Mouse (Mus musculus): Measurements from ENCODE around the gene Mrtfb. TPM values are rescaled to one million over a fixed set of nuclear protein-coding genes. Genes with fewer than 3 reads are reported as not detected.

The Mrtfb gene
- total RNA-seq (2021) (10 to 100 TPM; 24.9 to 27.1 TPM), polyA plus RNA-seq (2012; rRNA removed) (8.3 and 10.3 TPM in 2 replicates)
- long read RNA-seq, full-length matches to known transcripts, result 2 of 6 reads
- long read RNA-seq, partial matches to known transcripts, result 2 of 6 reads
- long read RNA-seq, other reads (novel, unspliced or antisense), result 2 of 6 reads

DNA sequence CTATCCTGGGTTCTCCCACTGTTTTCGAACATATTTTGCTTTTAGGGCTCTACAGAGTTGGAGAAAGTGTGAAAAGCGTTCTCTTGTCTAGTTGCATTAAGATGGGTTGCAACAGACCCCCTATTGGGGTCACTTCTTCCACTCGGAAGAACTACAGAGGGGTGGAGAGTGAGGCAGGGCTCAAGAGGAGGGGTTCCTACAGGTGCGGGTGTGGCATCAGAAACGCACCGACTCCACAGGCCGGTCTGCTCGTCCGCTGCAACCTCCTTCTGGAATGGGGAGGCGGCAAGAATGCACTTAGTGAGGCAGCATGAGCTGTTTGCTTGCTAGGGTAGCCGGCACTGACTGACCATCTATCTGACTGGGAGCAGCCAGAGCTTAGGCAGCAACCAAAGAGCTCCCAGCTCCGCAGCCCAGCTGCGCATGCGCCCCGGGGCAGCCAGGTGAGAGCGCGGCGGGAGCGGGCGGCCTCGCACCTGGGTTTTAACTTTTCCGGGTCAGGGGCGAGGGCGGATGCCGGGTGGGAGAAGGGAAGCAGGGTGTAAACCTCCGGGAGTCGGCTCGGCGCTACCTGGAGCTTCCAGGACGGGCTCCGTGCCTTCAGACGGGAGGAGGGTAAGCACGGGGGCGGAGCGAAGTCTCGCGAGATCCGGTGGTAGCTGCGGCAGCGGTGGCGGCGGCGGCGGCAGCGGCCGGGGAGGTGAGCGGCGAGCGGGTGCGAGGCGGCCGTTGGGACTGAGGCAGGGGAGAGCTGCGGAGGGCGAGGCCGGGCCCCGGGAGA, at the start of gene Mrtfb:
TSS of gene Mrtfb (plus strand) at position 627 of the 781 bp plus-strand sequence.
- H3K27me3 ChIP-seq (ENCODE audit: control insufficient read depth, insufficient read depth, low read length), result no peaks in the 10 kb centered on the region
- H3K4me3 ChIP-seq, result peak within 1 kb of the TSS; percentile 83
- DNase-seq, result peak; percentile 94 to 95
- peaks cover 4% of the 10 kb centered on the region; the same call in 1 of the 2 replicates for H3K36me3 ChIP-seq (ENCODE audit: control insufficient read depth, insufficient read depth, low read length)
- H3K27ac ChIP-seq, result peak within 1 kb of the TSS; percentile 89
- H3K79me2 ChIP-seq (replicated peaks; ENCODE audit: control insufficient read depth, insufficient read depth, low read length), result peaks cover 8% of the 10 kb centered on the region; the same call in 1 of the 2 replicates
- WGBS, result 2% methylated on average over 53 of the region's 56 CpGs
- TF ChIP-seq POLR2A (IDR thresholded peaks at IDR 0.05; ENCODE audit: insufficient read depth, low read depth, low read length) (peak; percentile 71), EP300 (IDR thresholded peaks at IDR 0.05; ENCODE audit: insufficient read depth, low read depth, low read length) (0 out of 2 replicates have a peak, but pooled peaks have one; percentile 51), CTCF (IDR thresholded peaks at IDR 0.05) (peak; percentile 52)
- H3K4me1 ChIP-seq (ENCODE audit: control insufficient read depth, insufficient read depth, low read length), result peaks cover 11% of the 10 kb centered on the region
- intact Hi-C loops (cut with DNase I), result loop anchor here (1.0 to 5.0 kb wide), 4 partner anchors 21 to 101 kb away; no protein-coding TSS in a partner anchor
- H3K9ac ChIP-seq (ENCODE audit: low read depth, low read length), result peak within 1 kb of the TSS; percentile 98

DNA sequence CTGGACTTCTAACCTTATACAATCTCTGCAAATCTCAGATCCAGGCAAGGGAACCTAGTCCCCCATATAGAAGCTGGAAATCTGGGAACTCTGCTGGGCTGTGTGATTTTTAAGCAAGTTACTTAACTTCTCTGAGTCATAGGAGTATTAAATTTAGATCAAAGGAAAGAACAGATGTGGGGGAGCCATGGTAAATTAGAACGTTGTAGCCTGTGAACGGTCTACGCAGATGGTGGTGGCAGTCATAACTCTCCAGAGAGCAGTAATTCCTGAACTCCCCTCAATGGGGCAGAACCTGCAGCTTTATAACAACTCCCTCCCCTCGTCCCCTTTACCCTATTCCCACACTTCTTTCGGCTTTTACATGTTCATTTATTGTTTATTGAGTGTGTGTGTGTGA, 48.6 kb upstream of the Mrtfb start:
- no peaks in the 10 kb centered on the region for H3K27me3 ChIP-seq (ENCODE audit: control insufficient read depth, insufficient read depth, low read length)
- no peak overlapping the region for H3K27ac ChIP-seq
- no peak for DNase-seq
- intact Hi-C loops (cut with DNase I), result no loop called here
- no peak overlapping the region for H3K9ac ChIP-seq (ENCODE audit: low read depth, low read length)
- TF ChIP-seq CTCF (IDR thresholded peaks at IDR 0.05) (no peak), EP300 (IDR thresholded peaks at IDR 0.05; ENCODE audit: insufficient read depth, low read depth, low read length) (no peak), POLR2A (IDR thresholded peaks at IDR 0.05; ENCODE audit: insufficient read depth, low read depth, low read length) (no peak)
- WGBS, result 62% methylated on average over 5 of the region's 5 CpGs
- H3K4me1 ChIP-seq (ENCODE audit: control insufficient read depth, insufficient read depth, low read length), result peaks cover 7% of the 10 kb centered on the region
- H3K4me3 ChIP-seq, result no peak overlapping the region
- H3K36me3 ChIP-seq (ENCODE audit: control insufficient read depth, insufficient read depth, low read length), result no peaks in the 10 kb centered on the region; the same call in 1 of the 2 replicates
- H3K79me2 ChIP-seq (replicated peaks; ENCODE audit: control insufficient read depth, insufficient read depth, low read length), result no peaks in the 10 kb centered on the region

DNA sequence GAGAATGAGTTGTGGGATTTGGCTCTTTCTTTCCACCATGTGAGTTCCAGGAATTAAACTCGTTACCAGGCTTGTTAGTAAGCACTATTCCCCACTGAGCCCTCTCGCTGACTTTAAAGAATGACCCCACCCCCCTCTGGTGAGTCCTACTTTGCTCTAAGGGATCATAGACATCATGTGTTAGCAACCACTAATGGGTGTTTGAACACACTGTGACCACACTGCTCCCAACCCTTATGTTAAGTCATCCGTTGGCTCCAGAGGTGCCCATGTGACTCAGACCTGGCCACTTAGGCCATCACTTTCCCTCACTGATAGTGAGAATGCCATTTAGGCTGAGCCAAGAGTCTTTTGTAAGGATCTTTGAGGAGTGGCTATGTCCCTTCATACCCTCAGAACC, 48.2 kb upstream of the Mrtfb start:
- Histone ChIP-seq H3K36me3 (ENCODE audit: control insufficient read depth, insufficient read depth, low read length) (no peaks in the 10 kb centered on the region; the same call in 1 of the 2 replicates), H3K79me2 (replicated peaks; ENCODE audit: control insufficient read depth, insufficient read depth, low read length) (no peaks in the 10 kb centered on the region), H3K27me3 (ENCODE audit: control insufficient read depth, insufficient read depth, low read length) (no peaks in the 10 kb centered on the region), H3K4me3 (no peak overlapping the region), H3K27ac (no peak overlapping the region), H3K4me1 (ENCODE audit: control insufficient read depth, insufficient read depth, low read length) (peaks cover 7% of the 10 kb centered on the region), H3K9ac (ENCODE audit: low read depth, low read length) (no peak overlapping the region)
- intact Hi-C loops (cut with DNase I), result no loop called here
- DNase-seq, result peak in 1 of 2 experiments; percentile 45
- TF ChIP-seq CTCF (IDR thresholded peaks at IDR 0.05) (no peak), EP300 (IDR thresholded peaks at IDR 0.05; ENCODE audit: insufficient read depth, low read depth, low read length) (peak; percentile 83)
- 38% methylated on average over 3 of the region's 3 CpGs for WGBS

DNA sequence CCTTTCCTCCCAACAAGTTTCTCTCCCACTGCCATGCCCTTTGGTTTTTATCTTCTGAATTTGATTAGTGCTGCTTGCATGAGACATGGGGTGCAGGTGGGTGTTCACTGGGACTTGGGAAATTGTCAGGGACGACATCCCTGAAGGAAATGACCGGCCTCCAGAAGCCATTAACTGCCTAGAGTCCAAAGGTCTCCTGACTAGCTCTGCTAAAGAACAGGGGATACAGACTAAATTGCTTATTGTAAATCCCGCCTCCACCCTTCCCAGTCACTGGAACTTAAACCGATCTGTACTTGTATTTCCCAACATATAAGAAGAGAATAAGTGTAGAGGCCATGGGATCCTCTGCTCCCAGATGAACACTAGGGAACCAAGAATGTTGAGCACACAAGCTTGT, 43.5 kb upstream of the Mrtfb start:
- Histone ChIP-seq H3K9ac (ENCODE audit: low read depth, low read length) (no peak overlapping the region), H3K4me3 (no peak overlapping the region), H3K79me2 (replicated peaks; ENCODE audit: control insufficient read depth, insufficient read depth, low read length) (no peaks in the 10 kb centered on the region), H3K27ac (no peak overlapping the region), H3K4me1 (ENCODE audit: control insufficient read depth, insufficient read depth, low read length) (peaks cover 6% of the 10 kb centered on the region), H3K27me3 (ENCODE audit: control insufficient read depth, insufficient read depth, low read length) (no peaks in the 10 kb centered on the region), H3K36me3 (ENCODE audit: control insufficient read depth, insufficient read depth, low read length) (peaks cover 2% of the 10 kb centered on the region; the same call in 1 of the 2 replicates)
- no peak for DNase-seq
- TF ChIP-seq CTCF (IDR thresholded peaks at IDR 0.05) (no peak), EP300 (IDR thresholded peaks at IDR 0.05; ENCODE audit: insufficient read depth, low read depth, low read length) (no peak), POLR2A (IDR thresholded peaks at IDR 0.05; ENCODE audit: insufficient read depth, low read depth, low read length) (no peak)
- WGBS, result 68% methylated on average over 4 of the region's 4 CpGs
- intact Hi-C loops (cut with DNase I), result no loop called here

DNA sequence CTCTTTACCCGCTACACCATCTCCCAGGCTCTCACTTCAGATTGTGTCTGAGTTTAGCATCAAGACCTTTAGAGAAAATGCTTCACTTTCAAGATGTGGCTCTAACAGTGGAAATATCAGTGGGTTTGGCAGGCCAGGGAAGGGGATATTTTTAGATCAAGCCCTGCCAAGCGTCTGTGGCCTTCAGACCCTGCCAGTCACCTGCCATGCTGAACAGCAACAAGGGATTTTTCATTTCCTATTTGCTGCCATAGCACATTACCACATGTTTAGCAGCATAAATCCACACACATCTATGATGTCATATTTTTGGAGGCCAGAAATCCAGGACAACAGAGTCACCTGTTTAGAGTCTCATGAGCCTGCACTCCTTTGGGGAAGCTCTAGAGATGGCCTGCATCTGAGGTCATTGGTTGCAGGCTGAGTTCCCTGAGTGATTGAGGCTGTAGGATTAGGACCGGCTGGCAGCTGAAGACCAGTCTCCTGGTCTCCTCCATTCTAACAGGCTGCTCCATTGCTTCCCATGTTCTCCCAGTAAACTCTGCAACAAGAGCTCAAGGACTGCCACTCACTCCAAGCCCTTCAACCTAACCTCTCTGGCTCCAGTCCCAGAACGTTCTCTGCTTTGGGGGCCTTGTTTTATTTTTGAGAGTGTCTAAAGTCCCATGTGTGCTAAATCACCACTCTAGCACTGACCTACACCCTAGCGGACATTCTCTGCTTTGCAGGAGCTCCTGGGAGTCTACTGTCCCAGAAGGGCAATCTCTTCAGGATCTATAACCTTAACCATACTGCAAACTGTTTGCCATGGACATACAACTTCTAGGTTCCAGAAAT, 39.9 kb upstream of the Mrtfb start:
- H3K9ac ChIP-seq (ENCODE audit: low read depth, low read length), result 0 out of 2 replicates have a peak overlapping the region, but pooled peaks have one; percentile 16
- TF ChIP-seq EP300 (IDR thresholded peaks at IDR 0.05; ENCODE audit: insufficient read depth, low read depth, low read length) (peak; percentile 35; the same call in 1 of the 2 replicates), CTCF (IDR thresholded peaks at IDR 0.05) (peak; percentile 59), POLR2A (IDR thresholded peaks at IDR 0.05; ENCODE audit: insufficient read depth, low read depth, low read length) (no peak)
- peak overlapping the region; percentile 84 for H3K27ac ChIP-seq
- intact Hi-C loops (cut with DNase I), result loop anchor here (2.0 kb wide), 1 partner anchor 24 kb away; no protein-coding TSS in a partner anchor
- peaks cover 2% of the 10 kb centered on the region; the same call in 1 of the 2 replicates for H3K36me3 ChIP-seq (ENCODE audit: control insufficient read depth, insufficient read depth, low read length)
- 48% methylated on average over 5 of the region's 5 CpGs for WGBS
- H3K79me2 ChIP-seq (replicated peaks; ENCODE audit: control insufficient read depth, insufficient read depth, low read length), result no peaks in the 10 kb centered on the region
- H3K4me3 ChIP-seq, result no peak overlapping the region
- DNase-seq, result peak in 1 of 2 experiments; percentile 52
- no peaks in the 10 kb centered on the region for H3K27me3 ChIP-seq (ENCODE audit: control insufficient read depth, insufficient read depth, low read length)
- peaks cover 9% of the 10 kb centered on the region for H3K4me1 ChIP-seq (ENCODE audit: control insufficient read depth, insufficient read depth, low read length)

All from heart, adult 2 months (tissue).